Mouse (Mus musculus) embryonic facial prominence, embryonic 14.5 days (tissue): ENCODE measurements around the gene Babam1. TPM values are rescaled to one million over a fixed set of nuclear protein-coding genes. Genes with fewer than 3 reads are reported as not detected.

Experiments used
- ATAC-seq: fragments of 200-750 bp; cut with Nextera tagmentation; 2 replicates; pipeline ENCODE4 v1.8.0; 2017; ENCODE audit warnings: low read depth, moderate number of reproducible peaks, moderate TSS enrichment
- DNase-seq: peaks from one replicate; pipeline ENCODE4 v3.0.0-alpha.2; 2015; ENCODE audit warnings: low spot score
- H3K27ac ChIP-seq: fragments of 300-500 bp; sonication (generic); replicated peaks from 2 replicates; pipeline ENCODE4 v1.5.1; 2014; ENCODE audit warnings: low read depth, mild to moderate bottlenecking, low read length, moderate library complexity
- H3K27me3 ChIP-seq: fragments of 300-500 bp; sonication (generic); replicated peaks from 2 replicates; pipeline ENCODE4 v1.6.1; 2014; ENCODE audit warnings: low read length; ENCODE audit not compliant: control insufficient read depth, insufficient read depth
- H3K36me3 ChIP-seq: fragments of 300-500 bp; sonication (generic); 2 replicates; pipeline ENCODE4 v1.6.1; 2014; ENCODE audit warnings: low read length, mixed read lengths; ENCODE audit not compliant: control insufficient read depth, insufficient read depth
- H3K4me1 ChIP-seq: fragments of 300-500 bp; sonication (generic); 2 replicates; pipeline ENCODE4 v1.6.1; 2014; ENCODE audit warnings: antibody characterized with exemption, low read length; ENCODE audit not compliant: control insufficient read depth, insufficient read depth
- H3K4me2 ChIP-seq: fragments of 300-500 bp; sonication (generic); 2 replicates; pipeline ENCODE4 v1.6.1; 2014; ENCODE audit warnings: low read depth, mild to moderate bottlenecking, low read length, moderate library complexity, mixed read lengths
- H3K4me3 ChIP-seq: fragments of 300-500 bp; sonication (generic); 2 replicates; pipeline ENCODE4 v1.5.1; 2014; ENCODE audit warnings: low read depth, mild to moderate bottlenecking, low read length
- H3K9ac ChIP-seq: fragments of 300-500 bp; sonication (generic); 2 replicates; pipeline ENCODE4 v1.6.1; 2014; ENCODE audit warnings: low read depth, mild to moderate bottlenecking, low read length, moderate library complexity, mixed read lengths
- H3K9me3 ChIP-seq: fragments of 300-500 bp; sonication (generic); 2 replicates; pipeline ENCODE4 v1.6.1; 2016; ENCODE audit warnings: low read length; ENCODE audit not compliant: control insufficient read depth
- WGBS: fragments of 180-500 bp; shearing (Covaris S2); extraction: QIAGEN DNeasy Blood & Tissue Kit; methylation state at CpG from one replicate; pipeline ENCODE4 v1.1.7; 2014; 5-methylcytosine and 5-hydroxymethylcytosine counted together
- polyA plus RNA-seq: library from polyadenylated mRNA; unstranded; fragments of >200 nt; fragmentation: Nextera tagmentation; extraction: Ambion mirVana; gene quantifications from 2 replicates; pipeline ENCODE4 v1.2.1, GENCODE M21; 2014

Gene Babam1
- polyA plus RNA-seq, 1 experiment from 2014 or later: 79.6 TPM

- DNase-seq (no peak), ATAC-seq (no peak)
- H3K9ac ChIP-seq: no peak overlapping the region
- no peaks in the 10 kb centered on the region for H3K9me3 ChIP-seq
- no peak overlapping the region for H3K4me3 ChIP-seq
- H3K27ac ChIP-seq: no peak overlapping the region
- no peaks in the 10 kb centered on the region for H3K27me3 ChIP-seq
- peaks cover 12% of the 10 kb centered on the region; the same call in 1 of the 2 replicates for H3K4me1 ChIP-seq
- peaks cover 28% of the 10 kb centered on the region for H3K36me3 ChIP-seq
- no peak overlapping the region for H3K4me2 ChIP-seq
Observed at GRCm38 (mm10) chr8:71401454-71401853, 4.8 kb downstream of the Babam1 start.

- 83% methylated on average over 9 of the region's 9 CpGs for WGBS
- H3K4me1 ChIP-seq: peaks cover 9% of the 10 kb centered on the region; the same call in 1 of the 2 replicates
- DNase-seq: no peak
- H3K4me2 ChIP-seq: no peak overlapping the region
- H3K9me3 ChIP-seq: no peaks in the 10 kb centered on the region
- no peak overlapping the region for H3K4me3 ChIP-seq
- no peak overlapping the region for H3K9ac ChIP-seq
- H3K27ac ChIP-seq: no peak overlapping the region
- no peak for ATAC-seq
- H3K27me3 ChIP-seq: no peaks in the 10 kb centered on the region
- H3K36me3 ChIP-seq: peaks cover 33% of the 10 kb centered on the region
Observed at GRCm38 (mm10) chr8:71402446-71402964, 5.8 kb downstream of the Babam1 start.

GRCm38 (mm10) chr8:71403107-71403885, 6.6 kb downstream of the Babam1 start:
- DNase-seq (no peak), ATAC-seq (no peak)
- no peaks in the 10 kb centered on the region for H3K9me3 ChIP-seq
- peaks cover 38% of the 10 kb centered on the region for H3K36me3 ChIP-seq
- no peak overlapping the region for H3K9ac ChIP-seq
- no peak overlapping the region for H3K4me2 ChIP-seq
- H3K27me3 ChIP-seq: no peaks in the 10 kb centered on the region
- no peak overlapping the region for H3K27ac ChIP-seq
- no peak overlapping the region for H3K4me3 ChIP-seq
- H3K4me1 ChIP-seq: peaks cover 6% of the 10 kb centered on the region; the same call in 1 of the 2 replicates
- WGBS: 81% methylated on average over 6 of the region's 6 CpGs

GRCm38 (mm10) chr8:71404011-71404410, 7.3 kb downstream of the Babam1 start:
- Histone ChIP-seq H3K4me1 (peaks cover 6% of the 10 kb centered on the region; the same call in 1 of the 2 replicates), H3K9me3 (no peaks in the 10 kb centered on the region), H3K9ac (no peak overlapping the region), H3K4me2 (no peak overlapping the region), H3K36me3 (peaks cover 37% of the 10 kb centered on the region), H3K27ac (no peak overlapping the region), H3K27me3 (no peaks in the 10 kb centered on the region), H3K4me3 (no peak overlapping the region)
- 86% methylated on average over 8 of the region's 8 CpGs for WGBS
- ATAC-seq (no peak), DNase-seq (no peak)

- ATAC-seq: no peak
- WGBS: 87% methylated on average over 9 of the region's 9 CpGs
- no peaks in the 10 kb centered on the region for H3K27me3 ChIP-seq
- H3K4me3 ChIP-seq: no peak overlapping the region
- peaks cover 6% of the 10 kb centered on the region; the same call in 1 of the 2 replicates for H3K4me1 ChIP-seq
- H3K27ac ChIP-seq: no peak overlapping the region
- DNase-seq: no peak
- peak overlapping the region; percentile 98 for H3K4me2 ChIP-seq
- H3K9me3 ChIP-seq: no peaks in the 10 kb centered on the region
- H3K9ac ChIP-seq: no peak overlapping the region
- H3K36me3 ChIP-seq: peaks cover 40% of the 10 kb centered on the region
Observed at GRCm38 (mm10) chr8:71404951-71405351, 8.3 kb downstream of the Babam1 start.

GRCm38 (mm10) chr8:71405401-71406098, 8.9 kb downstream of the Babam1 start, which contains the start of gene Ankle1:
Ankle1 (plus strand) TSS chr8:71406010.
- Histone ChIP-seq H3K4me3 (peak within 1 kb of the TSS; percentile 69), H3K27ac (peak within 1 kb of the TSS; percentile 63), H3K4me1 (peaks cover 6% of the 10 kb centered on the region; the same call in 1 of the 2 replicates), H3K9ac (peak within 1 kb of the TSS; percentile 73), H3K27me3 (no peaks in the 10 kb centered on the region), H3K9me3 (no peaks in the 10 kb centered on the region), H3K36me3 (peaks cover 36% of the 10 kb centered on the region), H3K4me2 (peak within 1 kb of the TSS; percentile 98)
- DNase-seq (peak; percentile 95), ATAC-seq (peak; percentile 93)
- 20% methylated on average over 27 of the region's 33 CpGs for WGBS

GRCm38 (mm10) chr8:71406099-71407015, 9.7 kb downstream of the Babam1 start:
- Histone ChIP-seq H3K4me1 (peaks cover 6% of the 10 kb centered on the region; the same call in 1 of the 2 replicates), H3K4me3 (peak overlapping the region; percentile 69), H3K36me3 (peaks cover 33% of the 10 kb centered on the region), H3K27me3 (no peaks in the 10 kb centered on the region), H3K9me3 (no peaks in the 10 kb centered on the region), H3K27ac (peak overlapping the region; percentile 63; the same call in 1 of the 2 replicates), H3K4me2 (peak overlapping the region; percentile 98), H3K9ac (peak overlapping the region; percentile 73)
- under 1% methylated on average over 40 of the region's 55 CpGs for WGBS
- DNase-seq (peak; percentile 68), ATAC-seq (peak; percentile 84)

- H3K27ac ChIP-seq: no peak overlapping the region
- no peaks in the 10 kb centered on the region for H3K27me3 ChIP-seq
- peaks cover 33% of the 10 kb centered on the region for H3K36me3 ChIP-seq
- DNase-seq: no peak
- 0 out of 2 replicates have a peak overlapping the region, but pooled peaks have one; percentile 73 for H3K9ac ChIP-seq
- H3K4me2 ChIP-seq: peak overlapping the region; percentile 98; the same call in 1 of the 2 replicates
- H3K4me1 ChIP-seq: peaks cover 6% of the 10 kb centered on the region; the same call in 1 of the 2 replicates
- ATAC-seq: no peak
- H3K9me3 ChIP-seq: no peaks in the 10 kb centered on the region
- H3K4me3 ChIP-seq: peak overlapping the region; percentile 69; the same call in 1 of the 2 replicates
- 95% methylated on average over 8 of the region's 14 CpGs for WGBS
Observed at GRCm38 (mm10) chr8:71407441-71407840, 10.8 kb downstream of the Babam1 start.
